Mouse (Mus musculus) embryonic facial prominence, embryonic 11.5 days (tissue): ENCODE measurements at regions not wholly inside any gene's neighbourhood (a gene's known extent, or its start where the extent isn't known, plus 50 kb on each side); places are given as distances from the start of the nearest gene placed in this dataset.
A peak's percentile ranks its signal among the peaks of the same experiment; 100 is the strongest.
"Not testable (repeated sequence)": the region's sequence is repeated elsewhere in the genome, so short reads cannot be mapped to it uniquely, and the experiment has no call there.

ENCODE experiments used
- ATAC-seq: fragments of 200-750 bp; cut with Nextera tagmentation; replicated peaks from 2 replicates; pipeline ENCODE4 v1.8.0; 2017; ENCODE audit warnings: low read depth; ENCODE audit not compliant: insufficient number of reproducible peaks, low FRiP score, low TSS enrichment
- DNase-seq: peaks from one replicate; pipeline ENCODE4 v3.0.0-alpha.2; 2015; ENCODE audit warnings: low spot score
- H3K27ac ChIP-seq: fragments of 300-500 bp; sonication (generic); replicated peaks from 2 replicates; pipeline ENCODE4 v1.5.1; 2014; ENCODE audit warnings: mild to moderate bottlenecking, low read depth, low read length, control low read depth
- H3K27me3 ChIP-seq: fragments of 300-500 bp; sonication (generic); 2 replicates; pipeline ENCODE4 v1.6.1; 2014; ENCODE audit warnings: mild to moderate bottlenecking, low read length, moderate library complexity, mixed read lengths; ENCODE audit not compliant: control insufficient read depth, insufficient read depth
- H3K36me3 ChIP-seq: fragments of 300-500 bp; sonication (generic); replicated peaks from 2 replicates; pipeline ENCODE4 v1.6.1; 2014; ENCODE audit warnings: low read depth, mild to moderate bottlenecking, low read length, moderate library complexity, mixed read lengths; ENCODE audit not compliant: control insufficient read depth, insufficient read depth
- H3K4me1 ChIP-seq: fragments of 300-500 bp; sonication (generic); 2 replicates; pipeline ENCODE4 v1.6.1; 2014; ENCODE audit warnings: low read length, mixed read lengths; ENCODE audit not compliant: control insufficient read depth, insufficient read depth
- H3K4me2 ChIP-seq: fragments of 300-500 bp; sonication (generic); 2 replicates; pipeline ENCODE4 v1.6.1; 2014; ENCODE audit warnings: low read depth, mild to moderate bottlenecking, control low read depth, low read length, moderate library complexity
- H3K4me3 ChIP-seq: fragments of 300-500 bp; sonication (generic); 2 replicates; pipeline ENCODE4 v1.5.1; 2014; ENCODE audit warnings: low read depth, low read length, control low read depth
- H3K9ac ChIP-seq: fragments of 300-500 bp; sonication (generic); replicated peaks from 2 replicates; pipeline ENCODE4 v1.6.1; 2014; ENCODE audit warnings: mild to moderate bottlenecking, control low read depth, low read length
- H3K9me3 ChIP-seq: fragments of 300-500 bp; sonication (generic); replicated peaks from 2 replicates; pipeline ENCODE4 v1.6.1; 2016; ENCODE audit warnings: mild to moderate bottlenecking, low read length, inconsistent platforms, mixed read lengths; ENCODE audit not compliant: control insufficient read depth
- WGBS: fragments of 180-500 bp; shearing (Covaris S2); extraction: QIAGEN DNeasy Blood & Tissue Kit; methylation state at CpG from one replicate; pipeline ENCODE4 v1.1.7; 2014; 5-methylcytosine and 5-hydroxymethylcytosine counted together

GRCm38 (mm10) chrX:151708055-151708670, 92.4 kb upstream of the Huwe1 start:
- peak; percentile 61 for DNase-seq
- not testable (repeated sequence) for H3K4me2 ChIP-seq, H3K4me1 ChIP-seq, H3K9me3 ChIP-seq, H3K9ac ChIP-seq, H3K27me3 ChIP-seq, H3K4me3 ChIP-seq, H3K36me3 ChIP-seq, H3K27ac ChIP-seq, ATAC-seq
- 26% methylated on average over 4 of the region's 4 CpGs for WGBS
